Mouse (Mus musculus) cerebellum, adult 2 months (tissue): ENCODE measurements at regions not wholly inside any gene's neighbourhood (a gene's known extent, or its start where the extent isn't known, plus 50 kb on each side); places are given as distances from the start of the nearest gene placed in this dataset.

Experiments used
- CTCF ChIP-seq: fragments of 200-500 bp; IDR thresholded peaks from 2 replicates; pipeline ENCODE4 v1.5.1; 2011; ENCODE audit warnings: low read depth, mild to moderate bottlenecking, control low read depth, low read length, moderate library complexity, borderline replicate concordance; ENCODE audit not compliant: insufficient read depth
- POLR2A ChIP-seq: fragments of 200-500 bp; IDR thresholded peaks from 2 replicates; pipeline ENCODE4 v1.6.1; 2011; ENCODE audit warnings: low read length, control low read depth, borderline replicate concordance; ENCODE audit not compliant: insufficient read depth

GRCm38 (mm10) chr14:55313615-55314014 is 91.8 kb downstream of the Dhrs2 start:
- TF ChIP-seq POLR2A (no peak), CTCF (no peak)
